Mouse (Mus musculus): ENCODE measurements around the gene Cxcl12. TPM values are rescaled to one million over a fixed set of nuclear protein-coding genes. Genes with fewer than 3 reads are reported as not detected.
A peak's percentile ranks its signal among the peaks of the same experiment; 100 is the strongest.

The Cxcl12 gene
- 10 to 100 TPM; 76.3 to 93.2 TPM for total RNA-seq (2021)

- peak; percentile 77 for DNase-seq
Measured at GRCm38 (mm10) chr6:117168321-117169011, at the start of gene Cxcl12. TSS of gene Cxcl12 (plus strand) at chr6:117168535.

- DNase-seq, result no peak
Measured at GRCm38 (mm10) chr6:117122074-117122473, 46.3 kb upstream of the Cxcl12 start.

GRCm38 (mm10) chr6:117126356-117126755, 42.0 kb upstream of the Cxcl12 start:
- DNase-seq, result no peak

GRCm38 (mm10) chr6:117129443-117129842, 38.9 kb upstream of the Cxcl12 start:
- no peak for DNase-seq

- no peak for DNase-seq
Measured at GRCm38 (mm10) chr6:117130680-117131111, 37.6 kb upstream of the Cxcl12 start.

- peak; percentile 24 for DNase-seq
Measured at GRCm38 (mm10) chr6:117134526-117134925, 33.8 kb upstream of the Cxcl12 start.

- peak; percentile 44 for DNase-seq
Measured at GRCm38 (mm10) chr6:117137735-117138134, 30.6 kb upstream of the Cxcl12 start.

- DNase-seq, result no peak
Measured at GRCm38 (mm10) chr6:117140907-117141306, 27.4 kb upstream of the Cxcl12 start.

- DNase-seq, result no peak
Measured at GRCm38 (mm10) chr6:117146951-117147350, 21.4 kb upstream of the Cxcl12 start.

GRCm38 (mm10) chr6:117151484-117152149, 16.7 kb upstream of the Cxcl12 start:
- DNase-seq, result no peak

- DNase-seq, result no peak
Measured at GRCm38 (mm10) chr6:117153046-117153445, 15.3 kb upstream of the Cxcl12 start.

GRCm38 (mm10) chr6:117156846-117157245, 11.5 kb upstream of the Cxcl12 start:
- DNase-seq, result no peak

GRCm38 (mm10) chr6:117159710-117160690, 8.3 kb upstream of the Cxcl12 start:
- no peak for DNase-seq

- DNase-seq, result no peak
Measured at GRCm38 (mm10) chr6:117163486-117163885, 4.8 kb upstream of the Cxcl12 start.

- peak; percentile 92 for DNase-seq
Measured at GRCm38 (mm10) chr6:117166581-117167425, 1.5 kb upstream of the Cxcl12 start.

- DNase-seq, result peak; percentile 21
Measured at GRCm38 (mm10) chr6:117167426-117167730, 957 bp upstream of the Cxcl12 start.

GRCm38 (mm10) chr6:117169051-117169909, 945 bp downstream of the Cxcl12 start:
- DNase-seq, result peak; percentile 22

- no peak for DNase-seq
Measured at GRCm38 (mm10) chr6:117169910-117170747, 1.8 kb downstream of the Cxcl12 start.

- DNase-seq, result no peak
Measured at GRCm38 (mm10) chr6:117172358-117172757, 4.0 kb downstream of the Cxcl12 start.

GRCm38 (mm10) chr6:117173876-117174275, 5.5 kb downstream of the Cxcl12 start:
- peak; percentile 91 for DNase-seq

Measured in heart, postnatal 4 days (tissue).